10 mouse cellular contexts compared by ENCODE assay signal in the genomic region with DNA sequence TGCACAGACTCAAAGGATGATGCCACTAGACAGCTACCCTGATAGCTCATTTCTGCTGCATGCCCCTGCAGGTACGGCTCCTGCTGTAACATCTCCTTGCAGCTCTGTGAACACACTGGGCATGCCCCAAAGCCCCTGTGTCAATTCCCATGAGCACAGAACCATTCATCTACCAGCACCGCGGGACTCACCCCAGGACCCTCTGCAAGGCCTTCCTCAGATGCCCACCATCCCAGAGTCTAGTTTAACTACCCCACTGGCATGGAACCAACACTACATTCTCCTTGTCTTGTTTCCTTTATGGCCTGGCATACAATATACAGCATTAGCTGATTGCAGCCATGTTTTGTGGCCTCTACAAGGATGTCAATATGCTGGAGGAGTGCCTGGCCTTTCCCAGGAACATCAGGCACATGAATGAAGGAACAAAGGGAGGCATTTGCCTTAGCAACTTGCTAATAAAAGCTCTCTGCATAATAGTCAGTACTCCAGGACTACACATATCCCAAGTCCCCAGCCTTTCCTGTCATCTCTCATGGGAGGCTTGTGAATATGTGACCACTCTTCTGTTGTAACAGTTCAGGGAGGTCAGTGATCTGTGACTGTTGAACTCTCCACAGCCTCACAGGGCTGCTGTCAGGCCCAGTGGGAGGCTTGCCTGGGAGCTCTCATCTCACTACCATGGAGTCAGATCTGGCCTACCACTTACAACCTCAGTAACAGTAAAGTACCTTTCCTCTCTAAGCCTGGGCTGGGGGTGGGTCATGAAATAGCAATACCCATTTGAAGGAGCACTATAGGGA.
DNase-seq lines count a peak whose midpoint lies in the region; ATAC-seq and TF ChIP-seq lines count a peak whose summit lies in the region.
"Had no signal": no experiment of that assay in that cellular context is flagged by ENCODE, and none has a peak within 500 bp of the region (broad histone marks: within the 10 kb centered on the region; RNA-seq: fewer than 3 reads in every experiment).

No protein-coding gene starts in this region.

- H3K27ac ChIP-seq in heart, postnatal 0 days (ENCODE audit: low read depth), result no peak overlapping the region
- H3K27ac ChIP-seq in neural tube, embryonic 11.5 days (ENCODE audit: low read depth, low read length), result peak overlapping the region; percentile 39; the same call in 1 of the 2 replicates

- no peak overlapping the region for H3K9ac ChIP-seq in heart, postnatal 0 days (replicated peaks; ENCODE audit: low read depth, low read length)
- no peak overlapping the region for H3K9ac ChIP-seq in neural tube, embryonic 11.5 days (ENCODE audit: low read length)

- no peak for TF ChIP-seq EP300 in heart, postnatal 0 days (IDR thresholded peaks at IDR 0.05; ENCODE audit: low read depth)

- H3K4me1 ChIP-seq in heart, postnatal 0 days (ENCODE audit: control insufficient read depth, insufficient read depth), result peaks cover 8% of the 10 kb centered on the region
- H3K4me1 ChIP-seq in neural tube, embryonic 11.5 days (ENCODE audit: control insufficient read depth, insufficient read depth, low read length), result peaks cover 8% of the 10 kb centered on the region; the same call in 1 of the 2 replicates

- H3K27me3 ChIP-seq in heart, postnatal 0 days (ENCODE audit: control insufficient read depth, insufficient read depth, low read length), result no peaks in the 10 kb centered on the region
- H3K27me3 ChIP-seq in neural tube, embryonic 11.5 days (ENCODE audit: control insufficient read depth, insufficient read depth, low read length), result no peaks in the 10 kb centered on the region

- no peak for TF ChIP-seq CTCF in heart, postnatal 0 days (IDR thresholded peaks at IDR 0.05; ENCODE audit: low read depth)

- intact Hi-C loops in heart, postnatal 10 days (cut with DNase I), result no loop called here

- H3K36me3 ChIP-seq in heart, postnatal 0 days (replicated peaks; ENCODE audit: control insufficient read depth, insufficient read depth, low read length), result no peaks in the 10 kb centered on the region
- H3K36me3 ChIP-seq in neural tube, embryonic 11.5 days (ENCODE audit: control insufficient read depth, insufficient read depth, low read length), result no peaks in the 10 kb centered on the region

- ATAC-seq in heart, postnatal 0 days (ENCODE audit: insufficient read depth, low read depth), result peak; percentile 27; the same call in 1 of the 2 replicates
- ATAC-seq in neural tube, embryonic 11.5 days (ENCODE audit: insufficient read depth, low FRiP score, low TSS enrichment), result no peak
- ATAC-seq: intestine, postnatal 0 days had no signal

- WGBS in heart, postnatal 0 days, result 89% methylated on average over 3 of the region's 3 CpGs
- WGBS in neural tube, embryonic 11.5 days, result 85% methylated on average over 3 of the region's 3 CpGs

- H3K4me3 ChIP-seq in heart, postnatal 0 days (ENCODE audit: low read depth, low read length), result no peak overlapping the region
- H3K4me3 ChIP-seq in neural tube, embryonic 11.5 days (ENCODE audit: low read depth, low read length), result no peak overlapping the region

- H3K9me3 ChIP-seq in heart, postnatal 0 days (replicated peaks; ENCODE audit: control insufficient read depth, low read length), result no peaks in the 10 kb centered on the region
- H3K9me3 ChIP-seq in neural tube, embryonic 11.5 days (ENCODE audit: control insufficient read depth, low read length), result no peaks in the 10 kb centered on the region

- no peak overlapping the region for H3K4me2 ChIP-seq in heart, postnatal 0 days (ENCODE audit: low read depth, low read length)
- H3K4me2 ChIP-seq in neural tube, embryonic 11.5 days (ENCODE audit: low read depth), result no peak overlapping the region

- no peak for DNase-seq in heart, postnatal 0 days (ENCODE audit: low spot score)
- no peak for DNase-seq in heart, postnatal 10 days
- DNase-seq in neural tube, embryonic 11.5 days (ENCODE audit: low spot score), result no peak
- DNase-seq in neural tube, embryonic 10.5 days (ENCODE audit: extremely low spot score, low spot score), result no peak
- DNase-seq in kidney, postnatal 14 days, result peak; percentile 59
- DNase-seq in yolk sac, embryonic 10.5 days (ENCODE audit: low spot score), result peak; percentile 7
- DNase-seq in urinary bladder, adult 2 months (ENCODE audit: low spot score), result no peak
- no peak for DNase-seq in layer of hippocampus, postnatal 36 days
- DNase-seq: thymus, adult 2 months had no signal

Comparison
In these comparisons a context has a peak if more than half of its experiments do, and no peak if none do; other contexts are left out.
1. DNase-seq: peak in kidney, postnatal 14 days (single experiment) and yolk sac, embryonic 10.5 days (single experiment); none in heart, postnatal 0 days (single experiment), heart, postnatal 10 days (0 of 2), neural tube, embryonic 11.5 days (single experiment), neural tube, embryonic 10.5 days (single experiment), urinary bladder, adult 2 months (single experiment) and layer of hippocampus, postnatal 36 days (0 of 2).